Mouse (Mus musculus): ENCODE measurements around the gene Bpifa6. TPM values are rescaled to one million over a fixed set of nuclear protein-coding genes. Genes with fewer than 3 reads are reported as not detected.
A peak's percentile ranks its signal among the peaks of the same experiment; 100 is the strongest.
"Not testable (repeated sequence)": the region's sequence is repeated elsewhere in the genome, so short reads cannot be mapped to it uniquely, and the experiment has no call there.

Bpifa6 gene
- polyA plus RNA-seq, 1 experiment from 2014 or later = not detected

DNA sequence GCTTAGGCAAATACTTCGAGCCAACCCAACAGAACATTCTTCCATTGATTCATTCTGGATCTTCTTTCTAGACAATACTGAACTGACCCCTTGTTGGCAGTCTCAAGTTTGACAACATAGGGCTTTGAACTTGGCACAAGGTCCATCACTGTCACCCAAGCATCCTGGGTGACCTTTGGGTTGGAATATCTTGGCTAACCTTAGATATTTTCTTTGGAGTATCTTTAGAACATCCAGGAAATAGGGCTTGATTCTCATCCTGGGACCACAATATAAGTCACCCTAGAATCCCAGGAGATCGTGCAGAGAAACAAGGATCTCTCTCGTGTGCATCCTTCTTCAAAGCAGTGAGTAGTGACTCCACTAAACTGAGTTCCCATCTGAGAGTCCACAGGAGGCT, 33.2 kb downstream of the Bpifa6 start, which contains the start of gene Bpifa2:
Bpifa2 (plus strand) TSS at position 301 of the 400 bp plus-strand sequence.
- no peak for TF ChIP-seq CTCF (IDR thresholded peaks at IDR 0.05; ENCODE audit: low read depth)
- no peak within 1 kb of the TSS for H3K4me2 ChIP-seq (ENCODE audit: low read length)
- DNase-seq (ENCODE audit: low spot score) = no peak
- 75% methylated on average over 3 of the region's 3 CpGs for WGBS
- H3K4me1 ChIP-seq (replicated peaks; ENCODE audit: insufficient read depth, low read length) = no peaks in the 10 kb centered on the region
- H3K9me3 ChIP-seq (replicated peaks; ENCODE audit: low read length) = no peaks in the 10 kb centered on the region
- no peak within 1 kb of the TSS for H3K27ac ChIP-seq
- ATAC-seq (replicated peaks; ENCODE audit: low FRiP score, low read depth) = no peak
- H3K9ac ChIP-seq (ENCODE audit: low read depth, low read length) = no peak within 1 kb of the TSS
- H3K4me3 ChIP-seq (replicated peaks; ENCODE audit: low read depth, low read length) = no peak within 1 kb of the TSS
- no peaks in the 10 kb centered on the region for H3K27me3 ChIP-seq (ENCODE audit: insufficient read depth, low read length)
- no peaks in the 10 kb centered on the region for H3K36me3 ChIP-seq (ENCODE audit: insufficient read depth, low read length)

GRCm38 (mm10) chr2:154017990-154018389, 43.2 kb downstream of the Bpifa6 start:
- Histone ChIP-seq H3K27ac (no peak overlapping the region), H3K4me3 (replicated peaks; ENCODE audit: low read depth, low read length) (no peak overlapping the region), H3K4me2 (ENCODE audit: low read length) (no peak overlapping the region), H3K9ac (ENCODE audit: low read depth, low read length) (no peak overlapping the region), H3K27me3 (ENCODE audit: insufficient read depth, low read length) (no peaks in the 10 kb centered on the region), H3K36me3 (ENCODE audit: insufficient read depth, low read length) (no peaks in the 10 kb centered on the region), H3K4me1 (replicated peaks; ENCODE audit: insufficient read depth, low read length) (no peaks in the 10 kb centered on the region), H3K9me3 (replicated peaks; ENCODE audit: low read length) (no peaks in the 10 kb centered on the region)
- DNase-seq (ENCODE audit: low spot score) (no peak), ATAC-seq (replicated peaks; ENCODE audit: low FRiP score, low read depth) (no peak)
- TF ChIP-seq CTCF (IDR thresholded peaks at IDR 0.05; ENCODE audit: low read depth) = no peak
- WGBS = 31% methylated on average over 1 of the region's 1 CpGs

DNA sequence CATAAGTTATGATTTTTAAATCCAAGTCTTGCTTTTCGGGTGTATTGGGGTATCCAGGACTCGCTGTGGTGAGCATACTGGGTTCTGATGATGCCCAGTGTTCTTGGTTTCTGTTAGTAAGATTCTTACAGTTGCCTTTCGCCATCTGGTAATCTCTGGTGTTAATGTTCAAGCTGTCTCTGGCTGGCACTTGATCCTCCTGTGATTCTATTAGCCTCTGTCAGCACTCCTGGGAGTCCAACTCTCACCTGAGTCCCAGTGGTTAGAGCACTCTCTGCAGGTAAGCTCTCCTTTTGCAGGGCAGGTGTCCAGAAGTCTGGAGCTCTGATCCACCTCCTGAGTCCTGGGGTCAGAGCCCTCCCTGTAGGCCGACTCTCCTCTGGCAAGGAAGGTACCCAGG, 49.9 kb downstream of the Bpifa6 start:
- not testable (repeated sequence) for H3K4me1 ChIP-seq (replicated peaks; ENCODE audit: insufficient read depth, low read length); H3K27me3 ChIP-seq (ENCODE audit: insufficient read depth, low read length); H3K27ac ChIP-seq; H3K9ac ChIP-seq (ENCODE audit: low read depth, low read length); H3K4me3 ChIP-seq (replicated peaks; ENCODE audit: low read depth, low read length); H3K9me3 ChIP-seq (replicated peaks; ENCODE audit: low read length); H3K36me3 ChIP-seq (ENCODE audit: insufficient read depth, low read length); ATAC-seq (replicated peaks; ENCODE audit: low FRiP score, low read depth); DNase-seq (ENCODE audit: low spot score); H3K4me2 ChIP-seq (ENCODE audit: low read length)
- WGBS = 85% methylated on average over 4 of the region's 4 CpGs

DNA sequence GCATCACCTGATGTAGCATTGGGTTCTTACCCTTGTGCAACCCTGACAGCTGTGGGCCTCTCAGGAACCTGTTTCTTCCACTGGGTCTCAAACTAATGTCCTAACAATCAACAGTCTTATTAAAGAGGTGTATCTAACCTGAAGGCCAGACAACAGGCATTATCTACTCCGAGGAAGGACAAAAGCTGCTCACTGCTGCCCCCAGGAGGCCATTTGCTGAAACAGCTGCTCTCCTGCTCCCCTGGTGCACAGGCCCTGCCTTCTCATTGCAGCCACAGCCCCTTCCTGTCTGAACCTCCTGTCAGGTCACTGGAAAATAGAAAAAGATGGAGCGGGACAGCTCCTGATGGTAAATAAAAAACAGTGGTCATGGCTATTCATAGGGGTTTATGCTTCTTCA, 64.2 kb downstream of the Bpifa6 start:
- no peak overlapping the region for H3K27ac ChIP-seq
- no peaks in the 10 kb centered on the region for H3K36me3 ChIP-seq (ENCODE audit: insufficient read depth, low read length)
- peak; percentile 31 for DNase-seq (ENCODE audit: low spot score)
- no peaks in the 10 kb centered on the region for H3K9me3 ChIP-seq (replicated peaks; ENCODE audit: low read length)
- TF ChIP-seq CTCF (IDR thresholded peaks at IDR 0.05; ENCODE audit: low read depth) = peak; percentile 59
- 45% methylated on average over 2 of the region's 2 CpGs for WGBS
- no peak for ATAC-seq (replicated peaks; ENCODE audit: low FRiP score, low read depth)
- no peaks in the 10 kb centered on the region for H3K27me3 ChIP-seq (ENCODE audit: insufficient read depth, low read length)
- no peak overlapping the region for H3K4me3 ChIP-seq (replicated peaks; ENCODE audit: low read depth, low read length)
- no peaks in the 10 kb centered on the region for H3K4me1 ChIP-seq (replicated peaks; ENCODE audit: insufficient read depth, low read length)
- H3K9ac ChIP-seq (ENCODE audit: low read depth, low read length) = no peak overlapping the region
- H3K4me2 ChIP-seq (ENCODE audit: low read length) = no peak overlapping the region

GRCm38 (mm10) chr2:154044743-154045142, 70.0 kb downstream of the Bpifa6 start:
- no peaks in the 10 kb centered on the region for H3K9me3 ChIP-seq (replicated peaks; ENCODE audit: low read length)
- DNase-seq (ENCODE audit: low spot score) (no peak), ATAC-seq (replicated peaks; ENCODE audit: low FRiP score, low read depth) (no peak)
- H3K4me1 ChIP-seq (replicated peaks; ENCODE audit: insufficient read depth, low read length) = no peaks in the 10 kb centered on the region
- H3K36me3 ChIP-seq (ENCODE audit: insufficient read depth, low read length) = no peaks in the 10 kb centered on the region
- no peak overlapping the region for H3K27ac ChIP-seq
- no peak overlapping the region for H3K9ac ChIP-seq (ENCODE audit: low read depth, low read length)
- no peaks in the 10 kb centered on the region for H3K27me3 ChIP-seq (ENCODE audit: insufficient read depth, low read length)
- TF ChIP-seq CTCF (IDR thresholded peaks at IDR 0.05; ENCODE audit: low read depth) = no peak
- H3K4me3 ChIP-seq (replicated peaks; ENCODE audit: low read depth, low read length) = no peak overlapping the region
- no peak overlapping the region for H3K4me2 ChIP-seq (ENCODE audit: low read length)
- 92% methylated on average over 3 of the region's 3 CpGs for WGBS

Other genes starting within 250 kb of the Bpifa6 start
- gene Mapre1, start 233.7 kb upstream of the Bpifa6 start, polyA plus RNA-seq (2015; fragmentation: Nextera tagmentation; extraction: Ambion mirVana) = 192 and 216 TPM in 2 replicates
- not detected in 2 replicates for gene Efcab8, start 195.0 kb upstream of the Bpifa6 start, polyA plus RNA-seq (2015; fragmentation: Nextera tagmentation; extraction: Ambion mirVana)
- not detected in 2 replicates for gene Sun5, start 103.9 kb upstream of the Bpifa6 start, polyA plus RNA-seq (2015; fragmentation: Nextera tagmentation; extraction: Ambion mirVana)
- gene Bpifb2, start 99.9 kb upstream of the Bpifa6 start, polyA plus RNA-seq (2015; fragmentation: Nextera tagmentation; extraction: Ambion mirVana) = not detected in 2 replicates
- gene Bpifb6, start 74.6 kb upstream of the Bpifa6 start, polyA plus RNA-seq (2015; fragmentation: Nextera tagmentation; extraction: Ambion mirVana) = not detected in 2 replicates
- gene Bpifb3, start 56.7 kb upstream of the Bpifa6 start, polyA plus RNA-seq (2015; fragmentation: Nextera tagmentation; extraction: Ambion mirVana) = not detected in 2 replicates
- gene Bpifb4, start 36.7 kb upstream of the Bpifa6 start, polyA plus RNA-seq (2015; fragmentation: Nextera tagmentation; extraction: Ambion mirVana) = not detected in 2 replicates
- gene Bpifa2, start 33.3 kb downstream of the Bpifa6 start, polyA plus RNA-seq (2015; fragmentation: Nextera tagmentation; extraction: Ambion mirVana) = not detected in 2 replicates
- not detected in 2 replicates for gene Bpifa3, start 155.4 kb downstream of the Bpifa6 start, polyA plus RNA-seq (2015; fragmentation: Nextera tagmentation; extraction: Ambion mirVana)
- not detected in 2 replicates for gene Bpifa1, start 167.9 kb downstream of the Bpifa6 start, polyA plus RNA-seq (2015; fragmentation: Nextera tagmentation; extraction: Ambion mirVana)
- not detected in 2 replicates for gene Bpifa5, start 187.7 kb downstream of the Bpifa6 start, polyA plus RNA-seq (2015; fragmentation: Nextera tagmentation; extraction: Ambion mirVana)
- 0.14 TPM in 1 of 2 replicates, not detected in the other for gene Bpifb1, start 215.9 kb downstream of the Bpifa6 start, polyA plus RNA-seq (2015; fragmentation: Nextera tagmentation; extraction: Ambion mirVana)
- 1.2 and 1.5 TPM in 2 replicates for gene Bpifb5, start 248.8 kb downstream of the Bpifa6 start, polyA plus RNA-seq (2015; fragmentation: Nextera tagmentation; extraction: Ambion mirVana)